Mouse (Mus musculus) thymus, postnatal 14 days (tissue): ENCODE data around the gene Ptprz1.
"Not testable (repeated sequence)": the region's sequence is repeated elsewhere in the genome, so short reads cannot be mapped to it uniquely, and the experiment has no call there.

Experiments
- DNase-seq: peaks from one replicate; pipeline ENCODE4 v3.0.0; 2021

Ptprz1 gene

DNA sequence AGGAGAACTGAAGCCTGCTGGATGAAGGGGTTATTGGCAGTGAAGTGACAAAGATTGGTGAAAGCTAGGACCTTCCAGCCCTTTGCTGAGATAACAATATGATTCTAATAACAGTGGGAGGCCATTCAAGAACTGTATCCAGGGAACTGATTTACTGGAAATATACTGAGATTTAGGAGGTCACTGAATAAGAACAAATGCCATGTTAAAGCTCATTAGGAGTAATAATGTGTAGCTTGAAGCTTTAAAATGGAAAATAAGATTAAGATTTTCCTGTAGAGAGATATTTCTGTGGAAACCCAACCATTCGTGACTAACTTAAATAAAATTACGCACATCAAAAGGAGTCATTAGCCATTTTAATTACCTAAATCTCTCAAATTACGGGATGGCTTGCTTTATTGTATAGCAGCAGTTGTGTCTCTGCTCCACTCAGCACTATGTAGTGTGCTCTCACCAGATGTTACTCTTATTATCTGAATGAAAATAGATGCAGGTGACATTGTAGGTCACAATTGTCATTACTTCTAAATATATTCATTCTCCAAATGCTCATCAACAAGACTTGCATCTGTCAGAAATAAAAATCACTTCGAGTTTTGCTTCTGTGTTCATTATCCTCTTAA is 139.8 kb downstream of the Ptprz1 start:
- DNase-seq = no peak

DNA sequence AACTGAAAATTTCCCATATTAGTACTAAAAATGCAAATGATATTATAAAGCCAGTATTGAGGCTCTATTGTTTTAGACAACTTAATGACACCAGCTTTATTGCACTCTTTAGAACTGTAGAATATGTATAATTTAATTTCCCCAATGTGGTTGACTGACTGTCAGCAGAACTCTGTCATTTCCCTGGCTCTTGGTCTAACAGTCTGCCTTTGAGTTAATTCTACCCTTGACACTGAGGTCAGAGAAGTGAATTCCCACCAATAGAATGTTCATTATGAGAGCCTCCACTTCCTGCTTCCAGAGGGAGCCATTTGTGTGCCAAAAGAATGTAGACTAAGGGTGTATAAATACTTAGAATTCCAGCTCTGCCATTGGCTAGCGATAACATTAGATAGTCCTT is 152.9 kb downstream of the Ptprz1 start:
- DNase-seq = no peak

- no peak for DNase-seq
Observed at GRCm38 (mm10) chr6:23048836-23049235, 173.5 kb downstream of the Ptprz1 start.

DNA sequence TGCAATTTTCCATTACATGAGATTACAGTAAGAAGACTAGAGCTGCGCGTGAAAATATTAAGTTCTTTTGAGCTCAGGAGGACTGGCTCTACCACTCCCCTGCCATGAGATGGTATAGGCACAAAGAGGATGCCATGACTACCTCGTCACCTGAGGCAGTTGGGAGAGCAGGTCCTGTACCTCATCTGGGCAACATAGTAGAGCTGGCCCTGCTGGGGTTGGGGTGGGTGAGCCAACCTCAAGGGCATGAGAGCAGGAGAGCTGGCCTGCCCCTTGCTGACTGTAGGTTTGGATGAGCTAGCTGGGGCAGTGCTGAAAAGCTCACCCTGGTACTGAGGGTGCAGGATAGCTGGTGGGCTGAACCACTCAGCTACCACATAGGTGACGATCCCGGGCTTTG is 180.4 kb downstream of the Ptprz1 start:
- no peak for DNase-seq

GRCm38 (mm10) chr6:23076060-23076459 is 200.8 kb downstream of the Ptprz1 start:
- no peak for DNase-seq

GRCm38 (mm10) chr6:23078273-23078672 is 203.0 kb downstream of the Ptprz1 start:
- DNase-seq = no peak

GRCm38 (mm10) chr6:23079991-23080680 is 204.8 kb downstream of the Ptprz1 start:
- no peak for DNase-seq

DNA sequence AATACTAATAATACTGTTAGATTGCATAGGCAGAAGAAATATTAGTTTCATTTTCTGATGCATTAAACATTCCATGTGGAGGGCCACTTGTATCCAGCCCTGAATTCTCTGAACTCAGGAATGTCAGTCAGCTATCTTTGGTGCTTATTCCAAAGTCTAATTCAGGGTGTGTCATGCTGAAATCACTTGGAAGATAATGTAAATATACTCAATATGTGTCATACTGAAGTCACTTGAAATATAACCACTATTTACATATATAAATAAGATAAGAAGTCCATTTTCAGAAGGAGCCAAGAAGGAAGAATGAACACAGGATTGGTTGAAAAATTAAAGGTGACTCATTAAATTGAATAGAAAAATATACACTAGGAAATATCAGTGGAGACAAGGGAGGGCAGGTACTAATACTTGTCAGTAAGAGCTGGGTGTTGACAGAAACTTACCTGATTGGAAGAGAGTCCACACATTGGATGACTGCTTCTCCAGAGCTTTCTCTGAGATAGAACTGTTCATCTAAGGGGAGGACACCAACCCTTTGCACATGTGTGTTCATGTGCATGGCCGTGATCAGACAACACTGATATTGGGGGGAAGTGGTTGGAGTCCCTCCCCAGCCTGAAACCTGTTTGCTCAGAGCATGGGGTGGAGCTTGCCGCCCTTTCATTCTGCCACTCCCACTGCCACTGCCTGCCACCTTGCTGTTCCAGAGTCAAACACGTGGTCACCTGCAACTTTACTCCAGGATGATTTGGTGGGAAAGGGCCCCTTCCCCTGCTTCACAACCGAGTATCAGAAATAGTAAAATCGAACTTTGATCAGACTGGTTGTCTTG is 209.5 kb downstream of the Ptprz1 start:
- DNase-seq = no peak

DNA sequence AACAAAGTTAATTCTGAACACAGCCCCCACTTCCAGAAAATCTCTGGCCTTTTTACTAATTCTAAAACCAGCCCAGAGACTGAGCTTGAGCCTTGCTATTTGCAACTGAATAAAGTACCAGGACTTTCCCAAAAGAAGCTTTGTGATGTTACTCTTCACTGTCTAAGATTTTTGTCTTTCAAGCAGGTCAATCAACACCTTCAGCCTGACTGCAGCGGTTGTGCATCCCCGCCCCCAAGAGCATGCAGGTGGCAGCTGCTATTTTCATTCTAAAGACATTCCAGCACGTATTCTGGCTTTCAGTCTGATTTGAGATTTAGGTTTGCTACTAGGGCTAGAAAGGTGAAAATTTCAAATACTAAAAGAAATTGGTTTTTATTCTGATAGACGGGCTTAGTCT is 214.0 kb downstream of the Ptprz1 start:
- not testable (repeated sequence) for DNase-seq

- DNase-seq = not testable (repeated sequence)
Observed at GRCm38 (mm10) chr6:23090346-23091055, 215.2 kb downstream of the Ptprz1 start.
